Mouse (Mus musculus) MEL (cell line): ENCODE measurements around the gene Ctcf.

Experiments used
- CTCF ChIP-seq, 3 experiments: IDR thresholded peaks in 2 of 3; conservative IDR thresholded peaks in 1 of 3; 2 replicates each; pipeline ENCODE4 v1.5.1; 2011 to 2012; ENCODE audit warnings: low read length in 3 of 3, low read depth in 2 of 3, mild to moderate bottlenecking in 2 of 3, improper control_type of control experiment in 1 of 3, inconsistent platforms in 1 of 3, mixed read lengths in 1 of 3, moderate library complexity in 1 of 3; ENCODE audit not compliant: control insufficient read depth in 1 of 3, insufficient read depth in 1 of 3, poor library complexity in 1 of 3, severe bottlenecking in 1 of 3
- EP300 ChIP-seq, 2 experiments: IDR thresholded peaks; 2 replicates each; pipeline ENCODE4 v1.6.1; 2011; ENCODE audit warnings: improper control_type of control experiment in 2 of 2, low read length in 2 of 2, low read depth in 1 of 2, mild to moderate bottlenecking in 1 of 2
- MAX ChIP-seq: IDR thresholded peaks from 2 replicates; pipeline ENCODE4 v1.6.1; 2011; ENCODE audit warnings: low read length, improper control_type of control experiment
- MAZ ChIP-seq: IDR thresholded peaks from 2 replicates; pipeline ENCODE4 v1.6.1; 2012; ENCODE audit warnings: low read depth, mild to moderate bottlenecking, inconsistent platforms, low read length, improper control_type of control experiment
- MXI1 ChIP-seq: IDR thresholded peaks from 2 replicates; pipeline ENCODE4 v1.6.1; 2011; ENCODE audit warnings: mild to moderate bottlenecking, low read depth, low read length, improper control_type of control experiment
- MYC ChIP-seq: IDR thresholded peaks from 2 replicates; pipeline ENCODE4 v1.6.1; 2011; ENCODE audit warnings: low read depth, mild to moderate bottlenecking, low read length, improper control_type of control experiment, moderate library complexity
- NELFE ChIP-seq: IDR thresholded peaks from 2 replicates; pipeline ENCODE4 v1.6.1; 2011; ENCODE audit warnings: low read depth, low read length, improper control_type of control experiment
- POLR2A ChIP-seq, 2 experiments: IDR thresholded peaks; 2 replicates each; pipeline ENCODE4 v1.6.1; 2011 to 2012; ENCODE audit warnings: low read length in 2 of 2, mild to moderate bottlenecking in 2 of 2, control low read depth in 1 of 2, improper control_type of control experiment in 1 of 2, low read depth in 1 of 2, moderate library complexity in 1 of 2; ENCODE audit not compliant: control insufficient read depth in 1 of 2, insufficient read depth in 1 of 2, poor library complexity in 1 of 2
- POLR2AphosphoS2 ChIP-seq: IDR thresholded peaks from 2 replicates; pipeline ENCODE4 v1.6.1; 2011; ENCODE audit warnings: low read length, improper control_type of control experiment
- SMC3 ChIP-seq: IDR thresholded peaks from 2 replicates; pipeline ENCODE4 v1.6.1; 2011; ENCODE audit warnings: low read depth, low read length, improper control_type of control experiment
- TBP ChIP-seq: IDR thresholded peaks from 2 replicates; pipeline ENCODE4 v1.8.0; 2011; ENCODE audit warnings: low read depth, low read length, improper control_type of control experiment
- UBTF ChIP-seq: IDR thresholded peaks from 2 replicates; pipeline ENCODE4 v1.6.1; 2012; ENCODE audit warnings: low read depth, mild to moderate bottlenecking, inconsistent platforms, low read length, improper control_type of control experiment, moderate library complexity, borderline replicate concordance; ENCODE audit not compliant: insufficient read depth
- USF2 ChIP-seq, 2 experiments: IDR thresholded peaks; 2 replicates each; pipeline ENCODE4 v1.6.1; 2011 to 2012; ENCODE audit warnings: improper control_type of control experiment in 2 of 2, low read length in 2 of 2, borderline replicate concordance in 1 of 2, inconsistent platforms in 1 of 2, low read depth in 1 of 2, mild to moderate bottlenecking in 1 of 2; ENCODE audit not compliant: insufficient read depth in 1 of 2
- ZMIZ1 ChIP-seq: IDR thresholded peaks from 2 replicates; pipeline ENCODE4 v1.6.1; 2012; ENCODE audit warnings: low read depth, mild to moderate bottlenecking, inconsistent platforms, low read length, improper control_type of control experiment, moderate library complexity

- no peak for TF ChIP-seq UBTF
- no peak for TF ChIP-seq MAX
- TF ChIP-seq CTCF (IDR thresholded peaks at IDR 0.05 in 2 of 3, conservative IDR thresholded peaks at IDR 0.05 in 1 of 3; ENCODE audit: control insufficient read depth in 1 of 3, insufficient read depth in 1 of 3, low read depth in 2 of 3, low read length in 3 of 3, poor library complexity in 1 of 3, severe bottlenecking in 1 of 3): no peak
- TF ChIP-seq MYC: no peak
- TF ChIP-seq USF2 (IDR thresholded peaks at IDR 0.05; ENCODE audit: borderline replicate concordance in 1 of 2, insufficient read depth in 1 of 2, low read depth in 1 of 2, low read length in 2 of 2): no peak
- no peak for TF ChIP-seq MAZ
- no peak for TF ChIP-seq ZMIZ1
- no peak for TF ChIP-seq POLR2AphosphoS2
- TF ChIP-seq SMC3: no peak
- no peak for TF ChIP-seq NELFE
- TF ChIP-seq MXI1: no peak
- TF ChIP-seq TBP: no peak
- no peak for TF ChIP-seq EP300 (IDR thresholded peaks at IDR 0.05; ENCODE audit: low read depth in 1 of 2, low read length in 2 of 2)
- TF ChIP-seq POLR2A (IDR thresholded peaks at IDR 0.05; ENCODE audit: control insufficient read depth in 1 of 2, insufficient read depth in 1 of 2, low read depth in 1 of 2, low read length in 2 of 2, poor library complexity in 1 of 2): no peak; a peak in 1 of 4 replicates
These were observed 17.3 kb upstream of the Ctcf start for GRCm38 (mm10) chr8:105618892-105619591.
